Mouse (Mus musculus) lung, embryonic 14.5 days (tissue): Measurements from ENCODE around the gene Odf3. TPM values are rescaled to one million over a fixed set of nuclear protein-coding genes. Genes with fewer than 3 reads are reported as not detected.

Source experiments
- ATAC-seq: fragments of 200-750 bp; cut with Nextera tagmentation; 2 replicates; pipeline ENCODE4 v1.8.0; 2017; ENCODE audit warnings: mild to moderate bottlenecking, moderate TSS enrichment, moderate library complexity; ENCODE audit not compliant: insufficient read depth
- DNase-seq: peaks from one replicate; pipeline ENCODE4 v3.0.0-alpha.2; 2015
- H3K27ac ChIP-seq: fragments of 300-500 bp; sonication (generic); 2 replicates; pipeline ENCODE4 v1.5.1; 2014; ENCODE audit warnings: low read depth, mild to moderate bottlenecking, moderate library complexity
- H3K27me3 ChIP-seq: fragments of 300-500 bp; sonication (generic); 2 replicates; pipeline ENCODE4 v1.6.1; 2014; ENCODE audit warnings: low read length, control low read depth; ENCODE audit not compliant: insufficient read depth
- H3K36me3 ChIP-seq: fragments of 300-500 bp; sonication (generic); 2 replicates; pipeline ENCODE4 v1.6.1; 2014; ENCODE audit warnings: control low read depth; ENCODE audit not compliant: insufficient read depth
- H3K4me1 ChIP-seq: fragments of 300-500 bp; sonication (generic); 2 replicates; pipeline ENCODE4 v1.6.1; 2014; ENCODE audit warnings: antibody characterized with exemption, control low read depth; ENCODE audit not compliant: insufficient read depth
- H3K4me2 ChIP-seq: fragments of 300-500 bp; sonication (generic); 2 replicates; pipeline ENCODE4 v1.6.1; 2014; ENCODE audit warnings: mild to moderate bottlenecking
- H3K4me3 ChIP-seq: fragments of 300-500 bp; sonication (generic); 2 replicates; pipeline ENCODE4 v1.5.1; 2014; ENCODE audit warnings: low read depth, low read length
- H3K9ac ChIP-seq: fragments of 300-500 bp; sonication (generic); 2 replicates; pipeline ENCODE4 v1.6.1; 2014
- H3K9me3 ChIP-seq: fragments of 300-500 bp; sonication (generic); 2 replicates; pipeline ENCODE4 v1.6.1; 2016; ENCODE audit warnings: low read depth, low read length, control low read depth
- CTCF ChIP-seq: IDR thresholded peaks from 2 replicates; pipeline ENCODE4 v1.5.1; 2016; ENCODE audit warnings: antibody characterized with exemption, low read depth
- WGBS: fragments of 180-500 bp; shearing (Covaris S2); extraction: QIAGEN DNeasy Blood & Tissue Kit; methylation state at CpG from one replicate; pipeline ENCODE4 v1.1.7; 2014; 5-methylcytosine and 5-hydroxymethylcytosine counted together
- polyA plus RNA-seq: library from polyadenylated mRNA; unstranded; fragments of >200 nt; fragmentation: Nextera tagmentation; extraction: Ambion mirVana; gene quantifications from 2 replicates; pipeline ENCODE4 v1.2.1, GENCODE M21; 2014

Gene Odf3
- polyA plus RNA-seq, 1 experiment from 2014 or later, result not detected

GRCm38 (mm10) chr7:140834968-140835757, 12.4 kb upstream of the Odf3 start, which contains the start of gene Urah:
Urah (plus strand) TSS chr7:140835018.
- no peaks in the 10 kb centered on the region for H3K27me3 ChIP-seq
- no peak within 1 kb of the TSS for H3K27ac ChIP-seq
- DNase-seq (peak; percentile 23), ATAC-seq (peak; percentile 72; the same call in 1 of the 2 replicates)
- no peaks in the 10 kb centered on the region for H3K9me3 ChIP-seq
- H3K9ac ChIP-seq, result no peak within 1 kb of the TSS
- H3K4me1 ChIP-seq, result no peaks in the 10 kb centered on the region
- no peak within 1 kb of the TSS for H3K4me3 ChIP-seq
- H3K36me3 ChIP-seq, result no peaks in the 10 kb centered on the region
- TF ChIP-seq CTCF, result no peak
- H3K4me2 ChIP-seq, result peak within 1 kb of the TSS; percentile 13; the same call in 1 of the 2 replicates
- WGBS, result 40% methylated on average over 20 of the region's 20 CpGs

- H3K27ac ChIP-seq, result no peak overlapping the region
- no peak for TF ChIP-seq CTCF
- no peak overlapping the region for H3K4me3 ChIP-seq
- ATAC-seq (peak; percentile 19; the same call in 1 of the 2 replicates), DNase-seq (no peak)
- 59% methylated on average over 2 of the region's 2 CpGs for WGBS
- H3K36me3 ChIP-seq, result no peaks in the 10 kb centered on the region
- no peak overlapping the region for H3K9ac ChIP-seq
- H3K4me1 ChIP-seq, result no peaks in the 10 kb centered on the region
- H3K4me2 ChIP-seq, result no peak overlapping the region; the same call in 1 of the 2 replicates
- H3K9me3 ChIP-seq, result no peaks in the 10 kb centered on the region
- H3K27me3 ChIP-seq, result no peaks in the 10 kb centered on the region
Measured at GRCm38 (mm10) chr7:140835758-140836087, 11.9 kb upstream of the Odf3 start.

GRCm38 (mm10) chr7:140836243-140837115, 11.1 kb upstream of the Odf3 start:
- Histone ChIP-seq H3K4me1 (no peaks in the 10 kb centered on the region), H3K27me3 (peaks cover 7% of the 10 kb centered on the region; the same call in 1 of the 2 replicates), H3K4me2 (no peak overlapping the region), H3K36me3 (no peaks in the 10 kb centered on the region), H3K4me3 (no peak overlapping the region), H3K27ac (no peak overlapping the region), H3K9me3 (no peaks in the 10 kb centered on the region), H3K9ac (no peak overlapping the region)
- DNase-seq (no peak), ATAC-seq (no peak)
- no peak for TF ChIP-seq CTCF
- 67% methylated on average over 9 of the region's 9 CpGs for WGBS

- TF ChIP-seq CTCF, result no peak
- Histone ChIP-seq H3K27ac (no peak overlapping the region), H3K9me3 (no peaks in the 10 kb centered on the region), H3K4me1 (no peaks in the 10 kb centered on the region), H3K9ac (no peak overlapping the region), H3K36me3 (no peaks in the 10 kb centered on the region), H3K4me3 (no peak overlapping the region), H3K4me2 (no peak overlapping the region), H3K27me3 (peaks cover 7% of the 10 kb centered on the region; the same call in 1 of the 2 replicates)
- WGBS, result 64% methylated on average over 5 of the region's 5 CpGs
- ATAC-seq (no peak), DNase-seq (no peak)
Measured at GRCm38 (mm10) chr7:140839556-140839955, 8.0 kb upstream of the Odf3 start.

- 31% methylated on average over 19 of the region's 19 CpGs for WGBS
- DNase-seq (no peak), ATAC-seq (no peak)
- Histone ChIP-seq H3K36me3 (no peaks in the 10 kb centered on the region), H3K4me2 (0 out of 2 replicates have a peak overlapping the region, but pooled peaks have one; percentile 5), H3K27me3 (peaks cover 7% of the 10 kb centered on the region; the same call in 1 of the 2 replicates), H3K9ac (no peak overlapping the region), H3K9me3 (no peaks in the 10 kb centered on the region), H3K27ac (no peak overlapping the region), H3K4me3 (no peak overlapping the region), H3K4me1 (no peaks in the 10 kb centered on the region)
- no peak for TF ChIP-seq CTCF
Measured at GRCm38 (mm10) chr7:140840750-140841735, 6.6 kb upstream of the Odf3 start.

GRCm38 (mm10) chr7:140843806-140844205, 3.8 kb upstream of the Odf3 start:
- peaks cover 7% of the 10 kb centered on the region; the same call in 1 of the 2 replicates for H3K27me3 ChIP-seq
- H3K9me3 ChIP-seq, result no peaks in the 10 kb centered on the region
- WGBS, result 70% methylated on average over 7 of the region's 7 CpGs
- ATAC-seq (no peak), DNase-seq (no peak)
- no peak overlapping the region for H3K4me2 ChIP-seq
- no peaks in the 10 kb centered on the region for H3K36me3 ChIP-seq
- no peak overlapping the region for H3K9ac ChIP-seq
- no peaks in the 10 kb centered on the region for H3K4me1 ChIP-seq
- TF ChIP-seq CTCF, result no peak
- H3K4me3 ChIP-seq, result no peak overlapping the region
- no peak overlapping the region for H3K27ac ChIP-seq
